Mouse (Mus musculus): ENCODE measurements around the gene Nelfe.

DNA sequence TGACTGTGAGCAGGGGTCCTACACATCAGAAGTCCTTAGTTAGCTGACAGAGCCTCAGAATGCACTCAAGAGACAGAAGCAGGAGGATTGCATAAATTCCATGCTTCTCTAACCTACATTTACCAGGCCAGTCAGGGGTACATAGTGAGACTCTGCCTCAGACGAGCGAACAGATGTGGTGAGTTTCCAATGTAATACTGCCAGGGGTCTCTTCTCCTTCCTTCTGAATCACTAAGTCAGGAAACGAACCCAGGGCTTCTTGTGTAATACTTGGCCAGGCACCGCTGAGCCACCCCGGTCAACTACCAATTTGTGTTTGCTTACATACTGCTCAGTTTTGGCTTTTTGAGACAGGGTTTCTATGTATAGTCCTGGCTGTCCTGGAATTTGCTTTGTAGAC is 37.8 kb downstream of the Nelfe start:
- TF ChIP-seq CTCF (IDR thresholded peaks at IDR 0.05; ENCODE audit: low read depth, low read length) (no peak), GATA1 (IDR thresholded peaks at IDR 0.05; ENCODE audit: borderline replicate concordance, low read length) (no peak)
